Mouse (Mus musculus): ENCODE data around the gene Fam83e.

The Fam83e gene

DNA sequence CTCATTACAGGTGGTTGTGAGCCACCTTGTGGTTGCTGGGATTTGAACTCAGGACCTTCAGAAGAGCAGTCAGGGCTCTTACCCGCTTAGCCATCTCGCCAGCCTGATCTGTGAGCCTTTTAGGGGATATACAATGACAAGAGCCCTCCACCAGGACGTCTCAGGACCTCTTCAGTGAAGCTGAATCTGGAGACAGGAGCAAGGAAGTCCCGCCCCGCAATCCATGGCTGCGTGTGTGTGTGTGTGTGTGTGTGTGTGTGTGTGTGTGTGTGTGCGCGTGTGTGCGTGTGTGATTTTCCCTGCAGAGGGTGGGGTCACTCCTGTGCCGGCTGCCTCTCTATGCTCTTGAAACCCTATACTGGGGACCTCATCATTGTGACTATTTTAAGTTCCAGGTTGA, 18.8 kb downstream of the Fam83e start:
- DNase-seq (ENCODE audit: low read depth, low spot score), result no peak

DNA sequence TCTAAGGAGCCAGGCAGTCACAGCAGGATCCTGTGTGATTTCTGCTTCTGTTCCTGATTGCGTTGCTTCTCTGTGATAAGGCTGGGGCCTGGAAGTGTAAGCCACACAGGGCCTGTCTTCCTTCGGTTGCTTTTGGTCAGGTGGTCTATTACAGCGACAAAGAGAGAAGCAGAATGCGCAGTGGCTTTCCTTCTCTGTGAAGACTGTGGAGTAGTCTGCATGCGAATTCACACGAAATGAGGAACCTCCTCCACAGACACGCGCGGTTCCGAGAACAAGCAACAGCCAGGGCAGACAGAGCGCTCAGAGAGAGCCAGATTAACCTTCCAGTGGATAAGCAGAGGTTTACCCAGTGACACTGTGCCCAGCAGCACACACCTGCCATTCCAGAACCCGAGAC, 20.3 kb downstream of the Fam83e start:
- no peak for DNase-seq (ENCODE audit: low read depth, low spot score)

DNA sequence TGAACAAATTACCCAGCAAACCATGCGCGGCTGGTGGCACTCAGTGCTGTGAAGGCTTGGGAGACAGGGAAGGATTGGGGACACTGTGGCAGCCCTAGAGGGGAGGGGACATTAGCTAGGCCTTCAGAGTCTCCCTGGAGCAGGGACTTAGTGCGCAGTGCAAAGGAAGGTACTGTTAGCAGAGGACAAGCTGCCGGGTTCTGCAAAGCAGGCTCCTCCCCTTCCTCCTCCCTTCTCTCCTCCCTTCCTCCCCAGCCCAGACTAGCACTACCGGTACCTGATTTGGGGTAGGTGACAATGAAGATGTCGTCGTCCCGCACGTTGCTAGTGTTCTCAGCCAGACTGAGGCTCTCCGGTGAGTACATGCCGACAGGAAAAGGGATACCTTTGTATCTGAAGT, 20.8 kb downstream of the Fam83e start:
- no peak for DNase-seq (ENCODE audit: low read depth, low spot score)

DNA sequence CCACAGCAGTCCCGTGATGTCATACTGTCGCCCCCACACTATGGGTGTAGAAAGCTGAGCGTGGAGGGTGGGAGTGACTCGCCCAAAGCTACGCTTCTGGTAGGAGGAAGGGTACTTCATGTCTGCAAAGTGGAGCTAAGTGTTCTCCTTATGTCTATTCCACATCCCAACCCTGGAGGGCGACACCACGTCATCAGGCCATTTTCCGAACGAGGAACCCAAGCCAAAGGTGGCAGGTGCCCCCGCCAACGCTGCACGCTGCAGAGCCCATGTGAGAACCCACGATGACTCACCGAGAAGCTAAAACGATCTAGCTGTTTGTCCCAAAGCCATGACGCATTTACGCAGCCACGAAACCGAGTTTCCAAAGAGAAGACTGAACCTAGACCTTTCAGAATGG, 21.3 kb downstream of the Fam83e start:
- no peak for DNase-seq (ENCODE audit: low read depth, low spot score)

DNA sequence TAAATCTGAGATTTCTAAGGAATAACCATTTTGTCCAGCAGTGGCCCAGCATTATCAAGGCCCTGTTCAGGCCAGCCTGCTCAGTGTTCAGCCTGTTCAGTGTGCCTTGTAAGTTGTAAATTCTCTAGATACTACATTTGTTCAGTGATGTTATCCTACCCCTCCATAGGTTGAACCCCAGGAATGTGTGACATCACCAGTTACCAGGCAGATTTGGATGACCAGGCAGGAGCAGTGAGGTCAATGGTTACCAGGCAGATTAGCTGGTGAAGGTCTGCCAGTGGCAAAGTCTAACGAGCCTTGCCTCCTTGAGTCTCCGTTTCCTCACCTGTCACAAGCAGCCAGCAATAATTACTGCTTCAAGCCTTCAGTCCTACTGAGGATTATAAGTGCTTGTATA, 23.4 kb downstream of the Fam83e start:
- DNase-seq (ENCODE audit: low read depth, low spot score), result peak; percentile 72

DNA sequence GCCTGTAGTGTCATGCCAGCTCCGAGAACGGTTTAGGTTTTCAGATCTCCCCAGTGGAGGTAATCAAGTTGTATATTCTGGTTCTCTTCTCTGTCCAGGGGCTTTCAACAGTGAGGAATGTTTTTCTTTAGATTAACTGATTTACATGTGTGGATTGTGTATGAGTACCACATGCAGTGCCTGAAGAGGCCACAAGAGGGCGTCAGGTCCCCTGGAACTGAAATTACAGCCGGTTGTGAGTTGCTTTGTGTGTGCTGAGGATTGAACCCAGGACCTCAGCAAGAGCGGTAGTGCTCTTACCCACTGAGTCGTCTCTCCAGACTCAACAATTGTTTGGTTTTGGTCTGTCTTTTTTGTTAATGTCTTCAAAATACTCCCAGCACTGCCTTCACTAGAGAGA, 25.5 kb downstream of the Fam83e start:
- DNase-seq (ENCODE audit: low read depth, low spot score), result no peak

DNA sequence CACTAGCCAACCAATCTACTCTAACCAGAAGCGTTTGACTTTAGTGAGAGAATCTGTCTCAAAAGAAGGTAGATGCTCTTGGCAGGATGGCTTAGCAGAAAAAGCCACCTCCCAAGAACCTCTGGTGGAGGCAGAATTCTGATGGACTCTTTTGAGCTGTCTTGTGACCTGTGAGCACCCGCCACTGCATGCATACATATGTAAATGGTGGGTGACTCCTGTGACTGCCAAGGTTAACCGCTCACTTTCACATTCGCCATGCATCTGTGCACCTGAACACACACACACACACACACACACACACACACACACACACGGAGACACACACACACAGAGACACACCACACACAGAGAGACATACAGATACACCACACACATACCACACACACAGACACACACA, 26.4 kb downstream of the Fam83e start:
- no peak for DNase-seq (ENCODE audit: low read depth, low spot score)

DNA sequence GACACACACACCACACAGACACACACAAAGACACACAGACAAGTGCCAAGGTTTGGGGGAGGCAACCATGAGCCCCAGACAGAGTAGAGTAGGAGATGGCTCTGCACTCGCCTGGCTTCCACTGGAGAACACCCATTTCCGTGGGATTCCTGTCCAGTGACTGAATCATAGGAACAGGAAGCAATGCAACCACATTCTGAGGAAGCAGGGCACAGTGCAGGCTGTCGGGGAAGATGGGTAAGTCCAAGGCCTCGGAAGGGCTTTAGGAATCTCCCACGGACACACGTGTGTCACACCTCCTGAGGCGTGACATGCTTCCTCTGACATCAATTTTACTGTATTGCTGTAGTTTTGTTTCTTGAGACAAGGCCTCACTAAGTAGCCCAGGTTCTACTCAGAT, 27.1 kb downstream of the Fam83e start:
- no peak for DNase-seq (ENCODE audit: low read depth, low spot score)

DNA sequence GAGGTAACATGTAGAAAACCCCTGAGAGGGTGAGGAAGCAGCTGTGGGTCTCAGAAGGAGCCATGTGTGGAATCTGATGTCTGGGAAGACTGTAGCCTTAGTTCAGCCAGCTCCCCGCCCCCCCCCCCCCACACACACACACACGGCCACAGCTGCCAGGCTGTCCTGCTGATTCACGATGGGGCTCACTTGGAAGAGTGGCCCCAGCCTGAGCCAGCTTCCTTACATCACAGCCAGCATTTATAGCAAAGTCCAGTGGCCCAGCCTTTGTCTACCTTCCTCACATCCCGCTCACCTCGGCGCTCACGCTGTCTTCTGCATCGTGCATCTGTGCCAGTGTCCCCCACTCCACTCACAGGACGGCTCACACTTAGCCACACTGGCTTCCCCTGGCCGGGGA, 28.4 kb downstream of the Fam83e start:
- DNase-seq (ENCODE audit: low read depth, low spot score), result no peak

DNA sequence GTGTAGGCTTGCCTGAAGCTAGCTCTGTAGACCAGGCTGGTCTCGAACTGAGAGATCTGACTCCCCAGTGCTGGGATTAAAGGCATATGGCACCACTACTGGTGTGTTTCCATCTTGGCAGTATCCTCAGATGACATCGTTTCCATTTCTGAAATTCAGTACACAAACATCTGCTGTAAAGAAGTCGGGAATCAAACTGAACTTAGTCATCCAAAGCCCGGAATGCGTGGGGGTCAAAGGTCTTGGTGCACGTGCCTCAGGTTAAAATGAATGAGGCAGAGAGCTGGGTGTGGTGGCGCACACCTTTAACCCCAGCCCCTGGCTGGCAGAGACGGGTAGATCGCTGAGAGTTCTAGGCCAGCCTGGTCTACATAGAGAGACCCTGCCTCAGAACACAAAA, 29.1 kb downstream of the Fam83e start:
- no peak for DNase-seq (ENCODE audit: low read depth, low spot score)

DNA sequence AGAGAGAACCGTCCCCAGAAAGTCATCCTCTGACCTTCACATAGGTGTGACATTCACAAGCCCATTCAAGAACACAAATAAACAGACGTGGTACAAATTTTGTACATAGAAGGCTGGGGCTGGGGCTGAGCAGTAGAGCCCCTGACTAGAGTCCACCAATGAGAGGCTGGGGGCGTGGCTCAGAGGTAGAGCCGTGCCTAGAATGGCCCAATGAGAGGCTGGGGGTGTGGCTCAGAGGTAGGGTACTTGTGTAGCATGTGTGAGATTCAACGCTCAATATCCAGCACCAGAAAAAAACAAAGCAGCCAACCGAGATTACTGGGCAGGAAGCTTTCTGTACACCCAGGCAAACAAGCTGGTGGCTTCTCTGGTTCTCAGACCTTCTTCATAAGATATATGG, 34.7 kb downstream of the Fam83e start:
- DNase-seq (ENCODE audit: low read depth, low spot score), result no peak

DNA sequence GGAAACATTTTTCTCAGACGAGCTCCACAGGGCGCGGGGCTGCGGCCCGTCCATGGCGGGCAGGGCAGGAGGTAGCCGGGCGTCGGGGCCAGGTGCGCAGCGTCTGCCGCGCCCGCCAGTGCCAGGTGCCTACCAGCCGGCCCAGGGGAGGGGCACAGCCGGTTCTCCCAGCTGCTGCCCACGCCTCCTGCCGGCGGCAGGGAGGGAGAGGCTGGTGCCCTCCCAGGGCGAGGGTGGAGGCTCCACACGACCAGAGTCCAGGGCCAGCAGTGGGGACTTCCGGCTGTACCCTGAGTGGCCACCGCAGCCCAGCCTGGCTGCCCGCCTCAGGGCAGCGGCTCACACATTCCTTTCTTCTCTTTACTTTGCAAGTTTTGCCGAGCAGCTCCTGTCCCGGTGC, 38.4 kb downstream of the Fam83e start:
- DNase-seq (ENCODE audit: low read depth, low spot score), result no peak

DNA sequence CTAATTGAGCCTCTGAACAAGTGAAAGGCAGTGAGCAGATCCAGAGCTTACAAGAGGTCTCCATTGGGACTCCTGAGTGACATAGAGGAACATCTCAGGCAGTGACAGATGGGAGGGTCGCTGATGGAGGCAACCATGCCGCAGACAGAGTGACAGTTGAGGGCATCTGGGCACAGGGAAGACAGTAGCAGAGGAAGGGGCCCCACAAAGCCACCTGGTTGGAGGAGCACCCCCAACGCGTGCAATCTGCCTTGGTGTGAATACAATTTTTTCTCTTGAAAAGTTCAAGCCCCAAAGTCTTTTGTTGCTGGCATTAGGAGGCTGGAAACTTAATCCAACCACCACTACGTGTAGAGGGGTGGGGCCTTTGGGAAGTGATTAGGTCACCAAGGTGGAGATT, 39.1 kb downstream of the Fam83e start:
- DNase-seq (ENCODE audit: low read depth, low spot score), result no peak

DNA sequence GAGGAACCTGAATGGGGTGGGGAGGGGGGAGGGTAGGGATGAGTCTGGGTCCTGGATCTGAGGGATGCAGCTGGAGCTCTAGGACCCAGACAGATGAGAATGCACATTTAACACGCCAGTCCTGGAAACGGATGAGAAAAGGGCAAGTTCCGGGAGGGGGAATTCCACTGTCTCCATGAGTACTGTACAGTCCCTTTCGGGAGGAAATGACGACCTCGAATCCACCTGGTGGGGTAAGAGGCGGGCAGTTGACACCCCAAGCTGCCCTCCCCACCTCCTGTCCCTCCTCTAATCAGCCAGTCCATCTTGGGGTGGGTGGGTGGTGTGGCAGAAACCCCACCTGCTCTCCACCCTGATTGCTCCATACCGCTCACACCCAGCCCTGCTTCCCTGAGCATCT, 45.0 kb downstream of the Fam83e start:
- DNase-seq (ENCODE audit: low read depth, low spot score), result no peak

DNA sequence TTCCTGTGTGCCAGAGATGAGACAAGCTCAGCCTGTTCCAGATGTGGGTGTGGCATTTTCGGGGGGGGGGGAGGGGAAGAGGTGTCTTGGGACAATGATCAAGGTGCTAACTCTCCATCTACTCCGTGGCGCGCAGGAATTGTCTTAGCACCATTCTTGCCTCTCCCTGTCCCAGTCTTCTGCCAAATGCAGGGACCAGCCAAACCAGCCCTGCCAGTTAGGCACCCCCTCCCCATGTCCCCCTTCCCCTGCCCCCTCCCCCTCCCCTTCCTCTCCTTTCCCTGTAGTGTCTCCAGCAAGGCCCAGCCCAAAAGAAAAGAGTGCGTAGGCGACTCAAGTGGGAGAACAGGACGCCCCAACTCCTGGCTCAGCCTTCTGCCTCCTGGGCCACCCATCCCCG, 45.8 kb downstream of the Fam83e start:
- no peak for DNase-seq (ENCODE audit: low read depth, low spot score)

DNA sequence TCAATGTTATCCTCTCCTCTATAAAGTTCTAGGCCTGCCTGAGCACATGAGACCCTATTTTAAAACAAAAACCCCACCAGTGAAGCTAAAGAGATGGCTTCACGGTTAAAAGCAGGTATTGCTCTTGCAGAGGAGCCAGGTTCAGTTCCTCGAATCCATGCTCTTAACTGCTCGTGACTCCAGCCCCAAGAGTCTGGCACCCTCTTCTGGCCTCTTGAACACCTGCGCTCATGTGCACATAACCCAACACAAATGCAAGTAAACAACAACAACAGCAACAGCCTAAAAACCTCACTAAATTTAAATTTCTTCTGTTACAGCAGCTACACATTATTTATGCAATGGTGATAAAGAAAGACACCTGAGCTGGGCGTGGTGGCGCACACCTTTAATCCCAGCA, 46.5 kb downstream of the Fam83e start:
- DNase-seq (ENCODE audit: low read depth, low spot score), result no peak

DNA sequence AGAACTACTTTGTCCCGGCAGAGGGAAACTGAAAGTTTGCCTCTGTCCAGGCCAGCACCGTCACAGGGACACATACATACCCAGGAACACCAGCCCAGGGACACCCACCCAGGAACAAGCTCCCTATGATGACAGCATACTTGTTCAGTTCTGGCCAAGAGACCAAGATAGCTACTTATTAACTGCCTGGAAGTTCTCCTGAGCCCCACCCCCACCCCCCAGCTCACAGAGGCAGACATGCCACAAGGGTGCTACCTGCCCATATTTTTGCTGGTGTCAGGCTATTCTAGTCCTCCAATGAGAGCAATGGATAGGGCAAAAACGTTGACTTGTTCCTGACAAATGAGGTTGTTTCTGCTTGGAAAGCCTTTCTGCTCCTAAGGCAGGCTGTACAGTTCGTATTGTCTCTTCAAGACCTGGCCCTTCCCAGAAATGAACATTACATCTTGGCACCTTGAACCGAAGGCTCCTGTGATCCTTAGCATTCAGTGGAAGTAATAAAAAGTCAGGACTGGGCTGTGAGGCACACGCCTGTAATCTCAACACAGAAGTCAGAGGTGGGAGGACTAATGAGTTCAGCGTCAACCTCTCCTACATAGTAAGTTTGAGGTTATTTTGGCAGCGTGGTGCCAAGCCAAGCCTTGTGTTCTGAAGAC, 49.5 kb downstream of the Fam83e start:
- DNase-seq (ENCODE audit: low read depth, low spot score), result no peak

DNA sequence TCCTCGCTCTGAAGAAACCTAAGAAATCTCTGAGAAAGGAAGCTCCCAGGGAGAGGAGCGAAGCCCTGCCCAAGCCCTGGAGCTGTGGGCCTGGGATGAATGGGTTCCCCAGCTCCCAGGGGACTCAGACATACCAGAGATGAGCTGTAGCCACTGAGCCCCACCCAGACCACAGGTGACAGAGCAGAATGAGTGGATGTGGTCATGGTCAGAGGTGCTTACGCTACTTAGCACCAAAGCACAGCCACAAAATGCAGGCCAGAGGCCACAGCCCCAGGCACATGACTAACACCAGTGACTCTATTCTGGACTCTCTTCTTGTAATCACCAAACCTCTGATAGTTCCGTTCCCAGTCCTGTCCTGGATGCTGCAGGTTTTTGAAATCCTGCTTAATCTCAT, 50.1 kb downstream of the Fam83e start:
- DNase-seq (ENCODE audit: low read depth, low spot score), result no peak

DNA sequence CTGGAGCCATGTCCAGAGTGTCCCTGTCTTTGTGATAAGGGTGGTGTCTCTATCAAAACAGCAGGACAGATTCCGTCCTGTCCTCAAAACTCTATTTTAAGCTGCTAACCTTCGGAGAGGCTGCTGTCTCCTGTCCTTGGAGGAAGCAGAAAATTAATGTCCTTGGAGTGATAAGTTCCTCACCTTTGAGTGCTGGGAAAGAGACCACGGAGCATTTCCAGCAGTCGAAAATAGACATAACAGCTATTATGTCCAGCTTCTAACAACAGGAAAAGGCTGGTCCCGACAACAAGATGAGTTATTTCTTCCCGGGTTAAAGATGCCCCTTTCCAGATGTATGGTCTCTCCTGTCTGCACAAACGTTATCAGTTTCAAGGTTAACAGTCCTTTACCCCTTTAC, 54.2 kb downstream of the Fam83e start:
- DNase-seq (ENCODE audit: low read depth, low spot score), result no peak
